Mouse (Mus musculus) layer of hippocampus, adult 18-20 months (tissue): Measurements from ENCODE around the gene Junb. TPM values are rescaled to one million over a fixed set of nuclear protein-coding genes. Genes with fewer than 3 reads are reported as not detected.
A peak's percentile ranks its signal among the peaks of the same experiment; 100 is the strongest.

Experiments
- DNase-seq, 2 experiments: peaks; one replicate each; pipeline ENCODE4 v3.0.0; 2022; ENCODE audit warnings: low spot score in 2 of 2
- total RNA-seq, 2 experiments: library from RNA; stranded (reverse); gene quantifications; 2 replicates each; pipeline ENCODE4 v1.2.3; 2021

Junb gene
- total RNA-seq, 2 experiments from 2014 or later, result 102 to 103 TPM

GRCm38 (mm10) chr8:84973803-84974542 lies 4.5 kb downstream of the Junb start:
- peak in 1 of 2 experiments; percentile 70 for DNase-seq

GRCm38 (mm10) chr8:84973079-84973478 lies 5.4 kb downstream of the Junb start:
- no peak for DNase-seq

- DNase-seq, result no peak
These were observed 7.6 kb downstream of the Junb start for GRCm38 (mm10) chr8:84970913-84971312.

GRCm38 (mm10) chr8:84970135-84970790 lies 8.3 kb downstream of the Junb start:
- DNase-seq, result no peak

- DNase-seq, result peak; percentile 52 to 78
These were observed 9.0 kb downstream of the Junb start, which contains the start of the genes Gm49661, Prdx2 and Rnaseh2a for GRCm38 (mm10) chr8:84969241-84970134. Gene Gm49661 (minus strand): TSS chr8:84969433. Gene Prdx2 (plus strand): TSS chr8:84969587. Gene Rnaseh2a (minus strand): TSS chr8:84969767.

GRCm38 (mm10) chr8:84968650-84969049 lies 9.9 kb downstream of the Junb start:
- no peak for DNase-seq

GRCm38 (mm10) chr8:84967532-84968304 lies 10.8 kb downstream of the Junb start:
- no peak for DNase-seq

GRCm38 (mm10) chr8:84966603-84967002 lies 11.9 kb downstream of the Junb start:
- DNase-seq, result no peak

- peak; percentile 93 to 97 for DNase-seq
These were observed 12.7 kb downstream of the Junb start for GRCm38 (mm10) chr8:84965731-84966291.

GRCm38 (mm10) chr8:84963952-84964351 lies 14.6 kb downstream of the Junb start:
- DNase-seq, result no peak

GRCm38 (mm10) chr8:84959811-84960210 lies 18.7 kb downstream of the Junb start:
- DNase-seq, result no peak

GRCm38 (mm10) chr8:84956768-84957167 lies 21.8 kb downstream of the Junb start:
- DNase-seq, result peak in 1 of 2 experiments; percentile 81

- no peak for DNase-seq
These were observed 25.8 kb downstream of the Junb start for GRCm38 (mm10) chr8:84952612-84953255.

GRCm38 (mm10) chr8:84949753-84950152 lies 28.8 kb downstream of the Junb start:
- no peak for DNase-seq

- no peak for DNase-seq
These were observed 31.3 kb downstream of the Junb start for GRCm38 (mm10) chr8:84947241-84947545.

GRCm38 (mm10) chr8:84946528-84947240 lies 31.8 kb downstream of the Junb start, which contains the start of gene Rtbdn:
Gene Rtbdn (plus strand): TSS chr8:84946991.
- DNase-seq, result no peak

- no peak for DNase-seq
These were observed 32.6 kb downstream of the Junb start for GRCm38 (mm10) chr8:84945633-84946527.

GRCm38 (mm10) chr8:84945235-84945632 lies 33.3 kb downstream of the Junb start:
- DNase-seq, result peak; percentile 61 to 62
